Mouse (Mus musculus) left cerebral cortex, adult 2 months (tissue): Measurements from ENCODE around the gene Slc41a3. TPM values are rescaled to one million over a fixed set of nuclear protein-coding genes. Genes with fewer than 3 reads are reported as not detected.

Experiments used
- DNase-seq, 2 experiments: peaks; one replicate each; pipeline ENCODE4 v3.0.0; 2021 to 2022; ENCODE audit warnings: low spot score in 2 of 2, mixed read lengths in 1 of 2; ENCODE audit errors: extremely low spot score in 1 of 2
- H3K27ac ChIP-seq: fragments of 200-600 bp; 2 replicates; pipeline ENCODE4 v1.8.1; 2022
- H3K4me3 ChIP-seq: fragments of 200-600 bp; 2 replicates; pipeline ENCODE4 v1.8.1; 2022
- CTCF ChIP-seq: fragments of 200-600 bp; IDR thresholded peaks from 2 replicates; pipeline ENCODE4 v1.8.1; 2022; ENCODE audit warnings: antibody characterized with exemption, mild to moderate bottlenecking, moderate library complexity
- intact Hi-C: fragments of 180-260 bp; cut with DNase I; formaldehyde crosslinking; loops from one replicate; pipeline ENCODE4 v1.15.1; 2025
- microRNA-seq, 2 experiments: library from miRNA; unstranded; fragments of <30 nt; microRNA quantifications; one replicate each; pipeline ENCODE4 v1.2.0; 2021
- total RNA-seq, 2 experiments: library from RNA; stranded (reverse); gene quantifications; 2 replicates each; pipeline ENCODE4 v1.2.3; 2021

Slc41a3 gene
- total RNA-seq, 2 experiments from 2014 or later, result 3.8 to 4.5 TPM

DNA sequence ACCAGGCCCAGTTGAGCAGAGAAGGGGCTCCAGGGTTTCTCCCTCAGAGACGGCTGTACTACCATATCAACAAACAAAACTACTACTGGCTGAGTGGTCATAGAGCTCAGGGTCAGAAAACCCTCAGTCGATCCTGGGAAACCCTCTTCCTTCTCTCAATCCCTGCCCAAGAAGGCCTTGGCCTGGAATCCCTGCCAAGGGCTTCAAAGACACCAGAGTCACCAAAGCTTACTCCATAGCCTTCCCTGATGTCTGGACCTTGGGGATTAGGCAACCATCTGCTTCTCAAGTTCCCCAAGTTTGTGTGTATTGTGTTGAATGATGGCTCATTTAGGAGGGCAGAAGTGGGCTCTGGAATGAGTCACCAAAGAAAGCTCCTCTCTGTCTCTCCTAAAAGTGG, 87.4 kb downstream of the Slc41a3 start:
- TF ChIP-seq CTCF, result no peak
- intact Hi-C loops, result no loop called here
- Histone ChIP-seq H3K4me3 (no peak overlapping the region), H3K27ac (no peak overlapping the region)
- no peak for DNase-seq

DNA sequence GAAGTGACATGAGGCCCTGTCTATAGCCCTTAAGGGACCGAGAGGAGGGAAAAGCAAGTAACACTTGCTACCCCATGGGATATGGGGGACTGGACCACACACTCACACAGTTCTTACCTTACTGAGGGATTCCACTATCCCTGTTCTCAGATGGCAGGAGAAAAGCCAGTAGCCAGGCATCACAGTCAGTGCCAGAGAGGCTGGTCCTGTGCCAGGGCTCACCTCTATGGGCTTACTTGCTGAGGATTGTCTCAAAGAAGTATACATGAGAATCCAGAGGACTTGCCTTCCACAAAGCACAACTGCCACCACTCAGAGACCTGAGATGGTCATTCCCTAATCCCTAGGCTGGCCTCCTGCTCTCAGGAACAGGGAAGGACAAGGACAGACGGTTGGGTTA, 87.9 kb downstream of the Slc41a3 start:
- intact Hi-C loops, result no loop called here

DNA sequence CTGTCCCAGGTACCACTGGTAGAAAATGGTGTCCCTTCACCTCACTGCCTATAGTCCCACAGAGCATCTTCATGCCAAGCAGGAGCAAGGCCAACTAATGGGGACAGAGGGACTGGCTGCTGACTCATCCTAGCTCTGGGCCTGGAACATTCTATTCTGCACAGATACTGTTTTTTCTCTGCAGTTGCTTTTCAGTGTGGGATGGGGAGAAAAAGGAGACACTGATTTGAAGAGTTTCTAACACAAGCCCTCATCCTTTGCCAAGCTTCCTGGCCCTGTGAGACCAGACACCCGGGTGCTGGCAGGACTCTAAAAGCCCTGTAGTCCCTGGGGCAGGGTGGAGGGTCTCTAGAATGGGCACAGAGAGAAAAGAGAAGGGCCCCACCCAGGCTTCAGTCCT, 91.2 kb downstream of the Slc41a3 start:
- Histone ChIP-seq H3K27ac (peak overlapping the region; percentile 78), H3K4me3 (no peak overlapping the region)
- TF ChIP-seq CTCF, result no peak
- intact Hi-C loops, result no loop called here
- DNase-seq, result no peak

More for the DNA sequence above, 87.9 kb downstream of the Slc41a3 start:
- Histone ChIP-seq H3K4me3 (no peak overlapping the region), H3K27ac (no peak overlapping the region)
- no peak for DNase-seq
- TF ChIP-seq CTCF, result no peak

Small RNAs within 50 kb of the gene (microRNA-seq; reads per million reads assigned to microRNA genes)
- gene Gm24816, result 0 reads per million in 2 experiments

Other genes with a start within 250 kb of the Slc41a3 start
- gene Zxdc, start 235.2 kb upstream of the Slc41a3 start, total RNA-seq, result 10 to 100 TPM; 31.0 to 31.7 TPM
- gene Cfap100, start 175.9 kb upstream of the Slc41a3 start, total RNA-seq, result 1 to 10 TPM; 4.5 to 6.5 TPM
- gene Klf15, start 142.1 kb upstream of the Slc41a3 start, total RNA-seq, result 10 to 100 TPM; 29.0 to 34.4 TPM
- 10 to 100 TPM; 62.6 to 66.0 TPM for gene Aldh1l1, start 118.3 kb upstream of the Slc41a3 start, total RNA-seq